Mouse (Mus musculus): ENCODE measurements around the gene Gm42957. TPM values are rescaled to one million over a fixed set of nuclear protein-coding genes. Genes with fewer than 3 reads are reported as not detected.
"Not testable (repeated sequence)": the region's sequence is repeated elsewhere in the genome, so short reads cannot be mapped to it uniquely, and the experiment has no call there.

Gene Gm42957
- total RNA-seq, 2 experiments from 2014 or later: 0.10 to 0.13 TPM

DNA sequence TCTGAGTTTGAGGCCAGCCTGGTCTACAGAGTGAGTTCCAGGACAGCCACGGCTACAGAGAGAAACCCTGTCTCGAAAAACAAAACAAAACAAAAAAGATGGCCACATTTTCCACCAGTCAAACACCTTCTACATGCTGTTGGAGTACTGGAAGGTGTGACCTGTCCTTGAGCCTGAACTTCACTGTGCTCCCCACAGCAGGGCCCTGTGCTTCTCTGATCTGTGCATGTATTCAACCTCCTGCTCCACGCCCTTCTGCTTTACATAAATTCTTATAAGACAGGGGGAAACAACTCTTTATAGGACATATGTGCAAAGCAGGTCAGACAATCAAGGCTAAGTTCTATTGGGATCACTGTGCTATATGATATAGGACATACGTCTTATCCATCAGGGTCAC, 12.1 kb upstream of the Gm42957 start:
- DNase-seq: no peak

DNA sequence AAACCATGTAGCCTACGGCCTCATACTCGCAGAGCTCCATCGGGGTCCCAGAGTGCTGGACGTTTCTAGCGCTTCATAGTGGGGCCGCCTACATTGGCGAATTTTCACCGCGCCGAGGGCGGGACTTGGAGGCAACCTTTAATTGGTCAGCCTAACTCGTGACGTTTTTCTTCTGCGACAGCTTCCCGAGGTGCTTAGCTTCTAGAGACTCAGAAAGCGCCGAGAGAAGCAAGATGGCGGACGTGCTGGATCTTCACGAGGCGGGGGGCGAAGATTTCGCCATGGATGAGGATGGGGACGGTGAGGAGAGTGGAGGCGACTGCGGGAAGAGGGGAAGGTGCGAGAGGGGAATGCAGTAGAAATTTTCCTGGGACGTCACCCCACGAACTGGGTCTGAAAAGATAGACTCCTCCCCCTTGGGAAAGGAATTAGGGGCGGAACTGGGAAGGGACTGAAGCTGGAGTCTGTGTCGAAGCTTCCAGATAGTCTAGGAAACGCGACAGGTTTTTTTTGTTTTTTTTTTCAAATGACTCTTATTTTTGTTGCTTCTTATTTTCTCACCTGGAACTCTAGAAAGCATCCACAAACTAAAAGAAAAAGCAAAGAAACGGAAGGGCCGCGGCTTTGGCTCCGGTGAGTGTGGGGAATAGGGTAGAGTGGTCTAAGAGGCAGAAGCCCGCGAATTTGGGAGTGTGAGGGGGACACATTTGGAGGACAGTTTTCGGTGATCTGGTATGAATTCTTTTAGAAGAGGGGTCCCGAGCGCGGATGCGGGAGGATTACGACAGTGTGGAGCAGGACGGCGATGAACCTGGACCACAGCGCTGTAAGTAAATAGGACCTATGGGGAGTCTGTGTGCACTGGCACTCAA, 5.3 kb upstream of the Gm42957 start, which contains the start of gene Rbm8a:
Gene Rbm8a, plus strand, starts transcription at position 205 of the 872 bp plus-strand sequence.
- DNase-seq: peak; percentile 92

DNA sequence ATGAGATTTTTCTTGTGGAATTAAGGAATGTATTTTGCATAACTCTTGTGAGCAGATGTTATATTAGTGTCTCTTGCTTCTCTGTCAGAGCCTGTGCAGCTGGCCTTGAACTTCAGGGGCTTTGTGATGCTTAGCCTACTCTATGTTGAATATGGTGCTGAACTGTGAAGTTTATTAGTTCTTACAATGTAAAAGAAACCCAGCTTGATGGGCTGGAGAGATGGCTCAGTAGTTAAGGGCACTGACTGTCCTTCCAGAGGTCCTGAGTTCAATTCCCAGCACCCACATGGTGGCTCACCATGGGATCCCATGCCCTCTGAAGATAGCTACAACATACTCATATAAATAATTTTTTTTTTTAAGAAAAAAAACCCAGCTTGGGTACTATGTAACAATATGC, 3.2 kb upstream of the Gm42957 start:
- no peak for DNase-seq

DNA sequence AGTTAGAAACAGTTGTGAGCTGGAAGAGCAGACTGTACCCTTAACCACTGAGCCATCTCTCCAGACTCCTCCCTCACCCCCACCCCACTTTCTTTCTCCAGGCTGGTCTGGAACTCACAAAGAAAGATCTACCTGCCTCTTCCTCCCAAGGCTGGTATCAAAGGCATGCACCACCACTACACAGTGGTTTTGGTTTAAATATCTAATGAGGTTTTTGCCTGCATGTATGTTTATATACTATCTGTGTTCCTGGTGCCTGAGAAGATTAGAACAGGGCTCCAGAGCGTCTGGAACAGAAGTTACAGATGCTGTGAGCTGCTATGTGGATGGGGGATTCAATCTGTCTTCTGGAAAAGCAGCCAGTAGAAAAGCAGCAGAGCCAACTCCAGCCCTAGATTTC, 1.3 kb upstream of the Gm42957 start:
- no peak for DNase-seq

DNA sequence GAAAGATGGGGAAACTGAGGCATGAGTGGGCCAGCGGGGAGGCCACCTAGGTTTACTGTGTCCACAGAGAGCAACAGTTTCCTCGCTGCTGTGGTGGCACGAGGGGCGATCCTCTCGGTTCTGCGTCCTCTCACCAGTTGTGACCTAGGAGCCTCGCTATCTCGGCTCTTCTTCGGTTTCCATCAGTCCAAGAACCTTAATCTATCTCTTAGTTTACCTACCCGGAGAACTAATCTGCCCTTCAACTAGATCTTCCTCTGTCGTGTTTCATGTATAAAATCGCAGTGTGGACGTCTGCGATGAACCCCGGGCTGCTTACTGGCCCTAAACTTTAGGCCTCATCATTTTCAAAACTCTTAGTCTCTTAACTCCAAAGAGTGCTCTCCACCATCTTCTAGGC, 632 bp downstream of the Gm42957 start:
- no peak for DNase-seq

DNA sequence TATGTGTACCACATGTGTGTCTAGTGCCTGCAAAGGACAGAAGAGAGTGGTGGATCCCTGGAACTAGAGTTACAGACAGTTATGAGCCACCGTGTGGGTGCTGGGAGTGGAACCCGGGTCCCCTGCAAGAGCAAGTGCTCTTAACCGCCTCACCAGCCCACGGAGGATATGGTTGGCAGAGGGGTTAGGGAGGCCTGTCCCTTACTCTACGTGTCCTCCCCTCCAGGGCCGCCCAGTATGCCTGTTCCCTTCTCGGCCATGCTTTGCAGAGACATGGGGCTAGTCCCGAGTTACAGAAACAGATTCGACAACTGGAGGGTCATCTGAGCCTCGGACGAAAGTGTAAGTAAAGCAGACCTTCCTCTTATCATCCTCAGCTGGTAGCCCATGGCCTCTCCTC, 1.2 kb downstream of the Gm42957 start:
- no peak for DNase-seq

DNA sequence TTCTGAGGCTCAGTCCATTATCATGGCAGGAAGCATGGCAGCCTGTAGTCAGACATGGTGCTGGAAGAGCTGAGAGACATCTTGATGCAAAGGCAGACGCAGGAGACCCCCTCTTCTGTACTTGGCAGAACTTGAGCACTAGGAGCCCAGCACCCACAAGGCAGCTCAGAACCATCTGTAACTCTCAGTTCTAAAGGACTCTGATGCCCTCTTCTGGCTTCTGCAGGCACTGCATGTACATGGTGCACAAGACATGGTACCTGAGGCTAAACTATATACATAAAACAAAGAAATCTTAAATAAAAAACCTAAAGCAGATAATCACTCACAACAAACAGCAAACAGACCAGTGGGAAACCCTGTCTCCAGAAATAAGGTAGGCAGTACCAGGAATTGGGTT, 3.9 kb downstream of the Gm42957 start:
- no peak for DNase-seq

DNA sequence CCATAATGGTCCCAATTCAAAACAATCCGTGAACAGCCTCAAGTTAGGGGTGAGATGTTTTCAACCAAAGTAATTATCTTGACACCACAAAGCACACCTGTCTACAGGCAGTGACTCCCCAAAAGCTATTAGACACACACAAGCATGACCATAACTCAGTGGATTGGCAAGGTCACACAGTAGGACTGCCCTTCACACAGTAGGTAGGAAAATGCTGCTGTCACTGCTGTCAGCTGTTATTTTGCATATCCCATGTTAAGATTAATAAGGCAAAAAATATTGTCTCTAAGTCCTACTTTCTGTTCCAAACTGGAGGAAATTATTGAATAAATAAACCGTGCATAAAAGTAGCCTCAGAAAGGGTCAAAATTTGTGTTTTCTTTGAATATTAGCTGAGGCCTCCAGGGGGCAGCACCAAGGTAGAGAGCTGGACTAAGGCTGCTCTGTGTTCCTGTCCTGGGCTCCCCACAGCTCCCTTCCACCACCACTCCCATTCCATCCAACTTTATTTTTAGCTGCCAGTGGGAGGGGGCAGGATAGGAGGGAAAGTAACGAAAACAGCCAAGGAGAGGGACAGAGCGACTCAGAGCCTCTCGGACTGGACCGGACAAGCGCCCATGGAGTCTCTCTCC, 9.9 kb downstream of the Gm42957 start, which contains the start of gene Itga10:
Gene Itga10, plus strand, starts transcription at position 567 of the 632 bp plus-strand sequence.
- peak; percentile 40 for DNase-seq

DNA sequence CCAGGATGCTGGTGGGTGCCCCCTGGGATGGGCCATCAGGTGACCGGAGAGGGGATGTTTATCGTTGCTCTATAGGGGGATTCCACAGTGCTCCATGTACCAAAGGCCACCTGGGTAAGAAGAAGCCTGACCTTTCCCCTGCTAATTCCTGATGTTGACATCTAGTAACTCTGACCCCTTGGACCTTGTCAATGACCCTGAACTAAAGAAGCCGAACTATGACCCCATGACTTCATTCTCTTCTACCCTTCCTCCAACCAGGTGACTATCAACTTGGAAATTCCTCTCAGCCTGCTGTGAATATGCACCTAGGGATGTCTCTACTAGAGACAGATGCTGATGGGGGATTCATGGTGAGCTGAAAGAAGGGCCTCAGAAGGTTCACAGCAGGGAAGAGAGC, 12.1 kb downstream of the Gm42957 start:
- DNase-seq: no peak

DNA sequence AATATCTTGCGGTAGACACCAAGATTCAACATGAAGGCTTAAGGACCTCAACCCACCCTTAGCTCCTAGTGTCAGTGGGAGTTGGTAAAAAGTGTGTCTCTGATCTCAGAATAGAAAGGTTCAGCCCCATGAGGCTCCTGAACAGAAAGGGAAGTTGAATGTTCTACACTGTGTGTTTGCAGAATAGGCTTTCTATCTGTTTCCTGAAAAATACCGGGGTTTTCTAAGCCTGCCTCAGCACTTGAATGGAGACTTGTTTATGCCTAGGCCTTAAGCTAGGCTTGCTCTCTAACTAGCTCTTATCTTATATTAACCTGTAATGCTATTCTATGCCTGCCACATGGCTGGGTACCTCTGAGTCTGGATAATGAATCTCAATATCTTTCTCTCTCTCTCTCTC, 25.6 kb downstream of the Gm42957 start:
- DNase-seq: no peak

DNA sequence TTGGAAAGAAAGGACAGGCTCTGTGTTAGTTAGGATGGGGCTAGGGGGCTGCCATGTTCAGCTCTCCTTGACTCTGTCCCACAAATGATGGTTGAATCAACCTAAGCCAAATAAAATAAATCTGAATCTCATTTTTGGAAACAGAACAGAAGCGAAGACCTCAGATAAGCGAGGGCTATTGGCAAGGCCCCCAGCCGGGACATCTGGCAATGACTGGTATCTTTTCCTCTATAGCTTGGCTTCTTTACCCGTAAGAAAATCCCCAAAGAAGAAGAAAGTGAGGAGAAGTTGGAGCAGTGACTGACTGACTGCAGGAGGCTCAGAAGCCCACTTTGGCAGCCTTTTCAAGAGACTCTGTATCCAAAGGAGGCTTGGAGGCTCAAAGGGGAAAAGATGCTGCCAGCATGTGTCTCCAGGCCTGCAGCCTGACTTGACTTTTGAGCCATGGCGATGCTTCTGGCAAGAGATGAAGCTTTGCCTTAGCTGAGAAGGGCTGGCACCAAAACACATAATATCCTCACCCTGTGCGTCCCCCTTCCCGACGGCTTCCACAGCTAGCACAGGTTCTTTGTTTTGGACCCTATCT, 27.6 kb downstream of the Gm42957 start:
- DNase-seq: no peak

DNA sequence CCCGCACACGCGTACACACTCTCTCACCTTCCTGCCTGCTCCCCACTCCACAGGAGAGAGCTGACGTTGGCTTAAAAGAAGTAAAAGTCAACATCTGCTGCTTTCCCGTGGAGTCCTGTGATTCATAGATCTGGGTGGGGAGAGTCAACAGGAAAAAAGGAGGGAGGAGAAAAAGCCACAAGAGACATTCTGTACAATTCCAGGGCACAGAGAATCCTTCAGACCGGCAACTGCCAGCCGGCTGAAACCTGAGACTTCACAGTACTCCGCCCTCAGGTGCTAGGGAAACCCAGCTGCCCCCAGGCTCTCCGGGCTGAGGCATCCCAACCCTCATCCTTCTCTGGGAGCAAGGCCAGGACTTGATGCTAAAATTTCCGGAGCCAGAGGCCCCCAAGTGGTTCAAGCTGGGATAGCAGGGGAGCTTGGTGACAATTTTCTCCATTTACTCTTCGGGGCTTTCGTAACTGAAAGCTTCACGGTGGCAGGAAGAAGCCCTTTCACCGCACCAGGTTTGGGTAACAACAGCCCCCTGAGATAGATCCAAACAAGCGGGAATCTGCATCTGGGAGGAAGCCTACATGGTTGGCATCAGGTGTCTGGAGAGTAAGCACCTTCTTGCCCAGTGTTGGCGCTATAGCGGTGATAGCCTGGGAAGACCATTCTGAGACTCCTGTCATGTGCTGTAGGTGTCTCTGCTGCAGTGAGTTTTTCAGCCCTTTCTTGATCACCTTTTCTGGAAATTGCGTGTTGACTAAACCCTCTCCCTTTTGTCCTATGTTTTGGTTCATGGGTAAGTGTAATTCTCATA, 28.4 kb downstream of the Gm42957 start:
- peak; percentile 75 for DNase-seq

DNA sequence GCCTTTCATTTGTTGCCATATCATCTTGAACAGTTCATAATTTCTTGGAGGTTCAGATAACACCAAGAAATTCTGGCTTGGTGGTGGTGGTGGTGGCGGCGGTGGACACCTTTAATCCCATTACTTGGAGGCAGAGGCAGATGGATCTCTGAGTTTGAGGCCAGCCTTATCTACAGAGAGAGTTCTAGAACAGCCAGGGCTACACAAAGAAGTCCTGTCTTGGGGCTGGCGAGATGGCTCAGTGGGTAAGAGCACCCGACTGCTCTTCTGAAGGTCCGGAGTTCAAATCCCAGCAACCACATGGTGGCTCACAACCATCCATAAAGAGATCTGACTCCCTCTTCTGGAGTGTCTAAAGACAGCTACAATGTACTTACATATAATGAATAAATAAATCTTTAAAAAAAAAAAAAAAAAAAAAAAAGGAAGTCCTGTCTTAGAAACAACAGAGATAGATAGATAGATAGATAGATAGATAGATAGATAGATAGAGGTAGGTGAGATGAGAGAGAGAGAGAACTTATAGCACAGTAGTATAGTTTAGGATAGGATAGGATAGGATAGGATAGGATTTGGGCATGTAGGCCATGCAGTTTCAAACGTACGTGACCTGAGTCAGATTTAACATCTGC, 30.6 kb downstream of the Gm42957 start:
- not testable (repeated sequence) for DNase-seq

DNA sequence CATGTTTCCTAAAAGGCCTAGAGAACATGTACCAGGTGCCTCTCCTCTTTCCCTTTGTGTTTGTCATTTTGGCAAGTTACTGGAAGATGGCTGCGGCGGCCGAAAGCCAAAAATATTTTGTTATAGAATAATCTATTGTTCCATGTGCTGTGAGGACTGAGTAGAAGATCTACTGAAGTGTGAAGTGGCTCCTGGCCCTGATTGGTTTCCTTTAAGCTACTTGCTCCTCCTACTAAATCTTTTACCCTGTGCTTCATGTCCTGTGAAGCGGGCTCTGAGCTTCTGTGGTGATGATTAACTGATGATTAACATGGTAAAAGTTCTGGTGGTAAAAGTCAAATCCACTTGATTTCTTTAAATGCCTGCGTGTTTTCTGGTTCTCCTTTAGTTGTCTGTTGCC, 31.6 kb downstream of the Gm42957 start:
- no peak for DNase-seq

DNA sequence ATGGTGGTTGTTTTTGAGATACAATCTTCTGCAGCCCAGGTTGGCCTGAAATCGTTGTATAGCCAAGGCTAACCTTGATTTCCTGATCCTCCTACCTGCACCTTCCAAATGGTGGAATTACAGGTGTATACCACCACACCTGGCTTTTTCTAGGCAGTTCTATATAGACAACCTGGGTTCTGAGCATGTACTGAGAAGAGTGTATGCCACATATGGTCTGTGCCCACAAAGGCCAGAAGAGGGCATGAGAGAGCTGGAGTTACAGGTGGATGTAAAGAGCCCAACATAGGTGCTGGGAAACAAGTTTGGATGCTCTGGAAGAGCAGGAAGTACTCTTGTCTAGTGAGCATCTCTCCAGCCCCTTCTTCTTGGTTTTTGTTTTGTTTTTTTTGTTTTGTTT, 32.0 kb downstream of the Gm42957 start:
- DNase-seq: no peak

DNA sequence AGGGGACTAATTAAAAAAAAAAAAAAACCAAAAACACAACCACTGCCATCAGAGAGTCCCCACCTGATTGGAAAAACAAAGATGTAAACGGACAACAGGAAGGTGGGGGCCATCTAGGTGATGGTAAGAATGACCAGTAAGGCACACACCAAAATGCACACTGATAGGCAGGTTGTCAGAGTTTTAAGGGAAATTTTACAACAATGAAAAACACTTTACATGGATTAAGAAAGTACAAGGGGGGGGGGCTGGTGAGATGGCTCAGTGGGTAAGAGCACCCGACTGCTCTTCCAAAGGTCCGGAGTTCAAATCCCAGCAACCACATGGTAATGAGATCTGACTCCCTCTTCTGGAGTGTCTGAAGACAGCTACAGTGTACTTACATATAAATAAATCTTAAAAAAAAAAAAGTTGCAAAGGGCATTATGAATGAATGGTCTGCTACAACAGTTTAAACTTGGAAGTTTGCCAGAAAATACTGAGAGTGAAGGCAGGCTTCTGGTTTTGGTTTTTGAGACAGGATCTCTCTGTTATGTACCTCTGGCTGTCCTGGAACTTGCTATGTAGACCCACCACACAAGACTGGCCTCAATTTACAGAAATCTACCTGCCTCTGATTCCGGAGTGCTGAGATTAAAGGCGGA, 33.3 kb downstream of the Gm42957 start:
- no peak for DNase-seq

DNA sequence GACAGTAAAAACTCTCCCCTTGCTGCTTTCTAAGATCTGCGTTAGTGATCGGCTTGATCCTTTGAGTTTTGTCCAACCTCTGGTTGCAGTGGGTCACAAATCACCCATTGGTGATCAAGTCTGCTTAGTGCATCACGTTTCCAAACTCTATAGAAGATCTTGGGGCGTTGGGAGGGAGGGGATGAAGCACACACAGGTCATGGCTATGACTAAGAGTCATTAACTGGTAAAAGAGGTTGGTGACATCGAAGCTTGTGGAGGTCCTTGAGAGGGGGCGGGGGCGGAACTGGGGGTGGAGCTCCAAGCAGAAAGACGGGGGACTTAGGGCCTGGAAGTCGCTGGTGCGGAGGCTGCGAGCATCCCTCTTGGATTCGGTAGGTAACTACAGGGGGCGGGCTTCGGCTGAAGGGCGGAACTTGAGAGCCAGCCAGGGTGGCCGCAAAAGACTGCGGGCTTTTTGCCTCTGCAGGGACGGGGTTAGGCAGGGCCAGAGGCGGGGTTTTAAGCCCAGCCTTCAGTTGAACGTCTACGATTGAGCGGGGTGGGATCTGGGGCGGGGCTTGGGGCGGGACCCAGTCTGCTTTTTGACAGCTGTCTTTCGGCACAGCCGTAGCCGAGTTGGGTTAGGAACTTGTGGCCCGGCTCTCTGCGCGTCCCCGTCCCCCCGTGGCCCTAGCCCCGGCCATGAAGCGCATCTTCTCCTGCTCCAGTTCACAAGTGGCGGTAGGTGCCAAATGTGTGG, 34.6 kb downstream of the Gm42957 start, which contains the start of gene Ankrd35:
Gene Ankrd35, plus strand, starts transcription at position 405 of the 742 bp plus-strand sequence.
- peak; percentile 83 for DNase-seq

DNA sequence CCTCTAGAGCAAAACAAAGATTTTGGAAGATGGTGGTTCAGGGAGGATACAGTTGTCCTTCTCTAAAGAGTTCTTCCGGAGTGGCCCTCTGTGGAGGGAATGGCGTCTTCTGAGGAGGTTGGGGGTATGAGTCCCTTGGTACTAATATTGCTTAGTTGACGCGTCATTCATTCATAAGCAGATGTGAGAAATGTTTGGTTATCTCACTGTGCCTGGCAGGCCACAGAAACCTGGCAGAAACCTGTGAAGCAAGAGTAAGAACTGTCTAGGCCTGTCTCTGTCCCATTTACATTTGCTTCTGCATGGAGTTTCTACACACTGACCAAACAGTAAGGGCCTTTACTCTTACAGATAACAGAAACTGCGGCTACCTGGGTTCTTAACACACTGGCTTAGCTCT, 36.2 kb downstream of the Gm42957 start:
- DNase-seq: no peak

DNA sequence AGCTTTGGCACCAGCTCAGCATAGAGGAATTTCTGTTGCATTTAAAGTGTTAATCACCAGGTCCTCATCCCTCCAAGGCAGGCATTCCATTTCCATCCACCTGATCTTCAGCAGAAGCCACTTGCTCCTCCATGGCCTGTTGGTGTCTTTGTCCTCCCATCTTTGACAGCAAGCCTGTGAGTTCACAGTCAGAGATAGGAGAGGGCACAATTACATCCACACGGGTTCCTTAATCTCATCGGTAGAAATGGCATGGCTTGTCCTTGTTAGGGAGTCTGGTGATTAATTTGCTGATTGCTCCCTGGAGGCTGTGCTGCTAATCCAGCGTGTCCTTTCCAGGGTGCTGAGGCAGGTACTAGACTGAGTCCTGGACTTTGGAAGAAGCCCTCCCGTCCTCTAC, 38.2 kb downstream of the Gm42957 start:
- no peak for DNase-seq

DNA sequence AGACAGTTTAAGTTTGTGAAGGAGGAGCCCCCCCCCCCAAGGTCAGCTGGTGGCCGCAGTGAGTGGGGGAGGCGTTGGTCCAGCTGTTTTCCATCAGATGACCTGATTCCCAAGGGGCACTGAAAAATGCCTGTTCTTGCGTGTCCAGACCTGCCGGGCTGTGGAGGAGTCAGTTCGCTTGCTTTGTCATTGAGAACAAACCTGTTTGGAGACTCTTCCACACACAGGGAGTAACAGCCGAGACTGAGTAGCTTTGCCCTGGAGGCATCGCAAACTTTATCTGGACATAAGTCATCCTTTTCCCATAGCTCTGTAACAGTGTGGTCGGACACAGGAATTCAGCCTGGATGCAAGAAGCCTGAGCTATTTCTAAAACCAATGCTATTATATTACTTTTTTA, 39.2 kb downstream of the Gm42957 start:
- no peak for DNase-seq

DNA sequence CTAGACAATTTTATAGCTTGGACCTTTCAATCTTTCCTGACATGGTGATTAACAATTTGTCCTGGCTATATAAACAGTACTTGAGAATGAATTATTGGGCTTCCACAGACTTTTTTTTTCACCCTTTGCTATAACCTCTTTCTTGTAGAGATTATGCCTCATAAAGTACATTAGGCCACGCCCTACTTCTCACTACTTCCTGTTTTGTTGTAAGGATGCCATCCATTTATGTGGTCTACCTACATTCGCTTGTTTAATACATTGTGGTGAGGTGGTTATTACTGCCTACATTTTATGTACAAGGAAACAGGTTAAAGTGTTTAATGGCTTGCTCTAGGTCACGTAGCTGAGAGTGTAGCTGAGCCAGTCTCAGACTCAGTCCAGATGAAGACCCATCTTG, 39.9 kb downstream of the Gm42957 start:
- DNase-seq: no peak

Data from gastrocnemius, postnatal 25 days (tissue).